Mouse (Mus musculus) thymus, adult 2 months (tissue): ENCODE measurements at regions not wholly inside any gene's neighbourhood (a gene's known extent, or its start where the extent isn't known, plus 50 kb on each side); places are given as distances from the start of the nearest gene placed in this dataset.

ENCODE experiments used
- CTCF ChIP-seq: fragments of 200-500 bp; IDR thresholded peaks from 2 replicates; pipeline ENCODE4 v1.5.1; 2012; ENCODE audit warnings: mild to moderate bottlenecking, control low read depth, low read length, moderate library complexity, borderline replicate concordance; ENCODE audit not compliant: control insufficient read depth, poor library complexity, insufficient read depth; ENCODE audit errors: extremely low read depth
- POLR2A ChIP-seq: fragments of 200-500 bp; IDR thresholded peaks from 2 replicates; pipeline ENCODE4 v1.6.1; 2012; ENCODE audit warnings: mild to moderate bottlenecking, low read length, control low read depth, moderate library complexity; ENCODE audit not compliant: control insufficient read depth, poor library complexity, insufficient read depth; ENCODE audit errors: extremely low read depth

GRCm38 (mm10) chr3:17791381-17792320, 156.6 kb upstream of the Cypt12 start:
- TF ChIP-seq POLR2A (no peak), CTCF (no peak)
